In the genomic region with DNA sequence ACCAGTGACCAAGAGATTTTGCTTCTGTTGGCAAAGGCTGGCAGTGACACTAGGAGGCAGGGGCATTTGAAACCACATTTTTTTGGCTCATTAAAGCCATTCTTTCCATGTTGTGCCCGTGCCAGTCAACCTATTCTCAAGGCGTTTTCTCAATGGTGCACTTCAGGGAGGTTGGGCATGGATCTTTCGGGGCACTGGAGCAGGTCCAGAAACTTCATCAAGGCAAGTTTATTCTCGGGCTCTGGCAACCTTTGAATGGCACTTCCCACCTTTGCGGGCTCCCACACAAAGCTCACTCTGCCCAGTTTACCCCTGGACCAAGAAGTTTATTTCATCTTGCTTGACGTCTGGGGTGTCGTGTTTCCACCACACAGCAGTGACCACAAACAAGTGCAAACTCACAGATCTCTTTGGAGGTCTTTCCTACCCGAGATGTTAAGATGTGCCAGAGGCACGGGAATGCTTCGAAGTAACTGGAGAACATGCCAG, we compare ENCODE assay signal across 16 mouse cellular contexts. TPM values are rescaled to one million over a fixed set of nuclear protein-coding genes. Genes with fewer than 3 reads are reported as not detected.
DNase-seq lines count a peak whose midpoint lies in the region; ATAC-seq and TF ChIP-seq lines count a peak whose summit lies in the region.
"Had no signal": no experiment of that assay in that cellular context is flagged by ENCODE, and none has a peak within 500 bp of the region (broad histone marks: within the 10 kb centered on the region; RNA-seq: fewer than 3 reads in every experiment).

No protein-coding gene starts in this region.

- H3K4me2 ChIP-seq in forebrain, embryonic 13.5 days, result peak overlapping the region; percentile 24; the same call in 1 of the 2 replicates
- H3K4me2 ChIP-seq in forebrain, embryonic 12.5 days, result no peak overlapping the region
- H3K4me2 ChIP-seq in kidney, embryonic 16.5 days (replicated peaks; ENCODE audit: low read depth, low read length), result no peak overlapping the region
- no peak overlapping the region for H3K4me2 ChIP-seq in lung, postnatal 0 days (replicated peaks; ENCODE audit: low read depth, low read length)
- H3K4me2 ChIP-seq: limb, embryonic 12.5 days had no signal

- no peak overlapping the region for H3K4me3 ChIP-seq in forebrain, embryonic 13.5 days
- H3K4me3 ChIP-seq in forebrain, embryonic 12.5 days (replicated peaks), result no peak overlapping the region
- no peak overlapping the region for H3K4me3 ChIP-seq in kidney, embryonic 16.5 days (ENCODE audit: low read length)
- H3K4me3 ChIP-seq in lung, postnatal 0 days (ENCODE audit: low read depth, low read length), result no peak overlapping the region
- H3K4me3 ChIP-seq: heart, adult 2 months; limb, embryonic 12.5 days had no signal

- peak overlapping the region; percentile 51 for H3K27ac ChIP-seq in forebrain, embryonic 13.5 days
- no peak overlapping the region for H3K27ac ChIP-seq in forebrain, embryonic 12.5 days
- no peak overlapping the region for H3K27ac ChIP-seq in kidney, embryonic 16.5 days (ENCODE audit: low read length)
- H3K27ac ChIP-seq in lung, postnatal 0 days (ENCODE audit: low read length), result no peak overlapping the region
- H3K27ac ChIP-seq: heart, adult 2 months; limb, embryonic 12.5 days had no signal

- TF ChIP-seq EP300 in lung, postnatal 0 days (IDR thresholded peaks at IDR 0.05), result no peak

- TF ChIP-seq CTCF in lung, postnatal 0 days (IDR thresholded peaks at IDR 0.05), result no peak

- ATAC-seq in forebrain, embryonic 13.5 days, result peak; percentile 62
- no peak for ATAC-seq in forebrain, embryonic 12.5 days (ENCODE audit: low FRiP score)
- no peak for ATAC-seq in kidney, embryonic 16.5 days (ENCODE audit: low FRiP score, low TSS enrichment)
- no peak for ATAC-seq in lung, postnatal 0 days
- ATAC-seq: intestine, postnatal 0 days; liver, postnatal 0 days had no signal

- H3K9ac ChIP-seq in forebrain, embryonic 13.5 days, result no peak overlapping the region
- no peak overlapping the region for H3K9ac ChIP-seq in forebrain, embryonic 12.5 days
- no peak overlapping the region for H3K9ac ChIP-seq in kidney, embryonic 16.5 days (replicated peaks; ENCODE audit: low read length)
- no peak overlapping the region for H3K9ac ChIP-seq in lung, postnatal 0 days (replicated peaks; ENCODE audit: low read depth)
- H3K9ac ChIP-seq: limb, embryonic 12.5 days; liver, postnatal 0 days had no signal

- H3K27me3 ChIP-seq in forebrain, embryonic 13.5 days, result peaks cover 30% of the 10 kb centered on the region
- peaks cover 33% of the 10 kb centered on the region for H3K27me3 ChIP-seq in forebrain, embryonic 12.5 days
- no peaks in the 10 kb centered on the region for H3K27me3 ChIP-seq in kidney, embryonic 16.5 days (ENCODE audit: insufficient read depth, low read length)
- no peaks in the 10 kb centered on the region for H3K27me3 ChIP-seq in lung, postnatal 0 days (replicated peaks; ENCODE audit: insufficient read depth, low read length)
- H3K27me3 ChIP-seq: limb, embryonic 12.5 days had no signal

- peaks cover 27% of the 10 kb centered on the region for H3K4me1 ChIP-seq in forebrain, embryonic 13.5 days
- peaks cover 16% of the 10 kb centered on the region for H3K4me1 ChIP-seq in forebrain, embryonic 12.5 days
- H3K4me1 ChIP-seq in kidney, embryonic 16.5 days (ENCODE audit: insufficient read depth, low read length), result peaks cover 30% of the 10 kb centered on the region
- no peaks in the 10 kb centered on the region for H3K4me1 ChIP-seq in lung, postnatal 0 days (ENCODE audit: insufficient read depth, low read depth, low read length)

- WGBS in forebrain, embryonic 13.5 days, result 31% methylated on average over 10 of the region's 10 CpGs
- 59% methylated on average over 10 of the region's 10 CpGs for WGBS in forebrain, embryonic 12.5 days
- WGBS in kidney, embryonic 16.5 days, result 36% methylated on average over 10 of the region's 10 CpGs
- 52% methylated on average over 10 of the region's 10 CpGs for WGBS in lung, postnatal 0 days

- H3K9me3 ChIP-seq in forebrain, embryonic 13.5 days (replicated peaks), result no peaks in the 10 kb centered on the region
- H3K9me3 ChIP-seq in forebrain, embryonic 12.5 days, result no peaks in the 10 kb centered on the region
- H3K9me3 ChIP-seq in kidney, embryonic 16.5 days (ENCODE audit: low read length), result no peaks in the 10 kb centered on the region
- no peaks in the 10 kb centered on the region for H3K9me3 ChIP-seq in lung, postnatal 0 days (ENCODE audit: low read length)
- H3K9me3 ChIP-seq: limb, embryonic 12.5 days had no signal

- H3K36me3 ChIP-seq in forebrain, embryonic 13.5 days (ENCODE audit: poor library complexity, severe bottlenecking), result no peaks in the 10 kb centered on the region
- H3K36me3 ChIP-seq in forebrain, embryonic 12.5 days (replicated peaks), result no peaks in the 10 kb centered on the region
- H3K36me3 ChIP-seq in kidney, embryonic 16.5 days (ENCODE audit: insufficient read depth, low read length), result no peaks in the 10 kb centered on the region
- no peaks in the 10 kb centered on the region for H3K36me3 ChIP-seq in lung, postnatal 0 days (ENCODE audit: insufficient read depth, low read length)
- H3K36me3 ChIP-seq: limb, embryonic 12.5 days had no signal

- peak; percentile 32 to 38 for DNase-seq in kidney, adult 8-10 months
- peak; percentile 23 for DNase-seq in 416B (ENCODE audit: low read depth)
- DNase-seq in fibroblast of lung, adult 2 months (ENCODE audit: low read depth), result peak; percentile 51
- no peak for DNase-seq in thymus, postnatal 4 days
- DNase-seq in lung, postnatal 0 days (ENCODE audit: low spot score), result no peak
- DNase-seq: B cell, adult 2 months; heart, adult 2 months; heart, postnatal 14 days; liver, postnatal 0 days; right cerebral cortex, postnatal 4 days; thymus, adult 2 months had no signal

RNA-seq across cellular contexts. Expression of gene Gmpr, which starts 41.2 kb away (rescaled TPM):
- 14.0 and 17.2 TPM in 2 replicates for polyA plus RNA-seq in forebrain, embryonic 13.5 days (2015; fragmentation: Nextera tagmentation; extraction: Ambion mirVana)
- polyA plus RNA-seq in forebrain, embryonic 12.5 days (2016; fragmentation: Nextera tagmentation; extraction: Ambion mirVana), result 13.6 and 14.4 TPM in 2 replicates
- polyA plus RNA-seq in kidney, embryonic 16.5 days (2015; fragmentation: Nextera tagmentation; extraction: Ambion mirVana), result 56.6 and 62.4 TPM in 2 replicates
- 23.8 and 26.0 TPM in 2 replicates for polyA plus RNA-seq in lung, postnatal 0 days (2015; fragmentation: Nextera tagmentation; extraction: Ambion mirVana)

Comparison
In these comparisons a context has a peak if more than half of its experiments do, and no peak if none do; other contexts are left out.
1. DNase-seq: peak in kidney, adult 8-10 months (2 of 2), 416B (single experiment) and fibroblast of lung, adult 2 months (single experiment); none in thymus, postnatal 4 days (single experiment) and lung, postnatal 0 days (single experiment).